Mouse (Mus musculus) liver, embryonic 12.5 days (tissue): ENCODE results near the gene Adssl1. TPM values are rescaled to one million over a fixed set of nuclear protein-coding genes. Genes with fewer than 3 reads are reported as not detected.

Source experiments
- ATAC-seq: fragments of 200-750 bp; cut with Nextera tagmentation; 2 replicates; pipeline ENCODE4 v1.8.0; 2017; ENCODE audit warnings: moderate number of reproducible peaks, mild to moderate bottlenecking, moderate library complexity
- H3K27ac ChIP-seq: fragments of 300-500 bp; sonication (generic); 2 replicates; pipeline ENCODE4 v1.5.1; 2016; ENCODE audit warnings: mild to moderate bottlenecking
- H3K27me3 ChIP-seq: fragments of 300-500 bp; sonication (generic); replicated peaks from 2 replicates; pipeline ENCODE4 v1.6.1; 2016; ENCODE audit warnings: mild to moderate bottlenecking, moderate library complexity
- H3K36me3 ChIP-seq: fragments of 300-500 bp; sonication (generic); 2 replicates; pipeline ENCODE4 v1.6.1; 2016; ENCODE audit warnings: mild to moderate bottlenecking, moderate library complexity
- H3K4me1 ChIP-seq: fragments of 300-500 bp; sonication (generic); 2 replicates; pipeline ENCODE4 v1.6.1; 2016
- H3K4me2 ChIP-seq: fragments of 300-500 bp; sonication (generic); 2 replicates; pipeline ENCODE4 v1.6.1; 2016; ENCODE audit warnings: mild to moderate bottlenecking, moderate library complexity
- H3K4me3 ChIP-seq: fragments of 300-500 bp; sonication (generic); 2 replicates; pipeline ENCODE4 v1.5.1; 2016; ENCODE audit warnings: mild to moderate bottlenecking, moderate library complexity
- H3K9ac ChIP-seq: fragments of 300-500 bp; sonication (generic); 2 replicates; pipeline ENCODE4 v1.6.1; 2016; ENCODE audit warnings: mild to moderate bottlenecking, moderate library complexity
- H3K9me3 ChIP-seq: fragments of 300-500 bp; sonication (generic); replicated peaks from 2 replicates; pipeline ENCODE4 v1.6.1; 2016; ENCODE audit warnings: mild to moderate bottlenecking, moderate library complexity
- WGBS: fragments of 180-500 bp; shearing (Covaris S2); methylation state at CpG from one replicate; pipeline ENCODE4 v1.1.7; 2016; ENCODE audit not compliant: insufficient replicate concordance; 5-methylcytosine and 5-hydroxymethylcytosine counted together
- polyA plus RNA-seq: library from polyadenylated mRNA; unstranded; fragments of >200 nt; fragmentation: Nextera tagmentation; extraction: Ambion mirVana; gene quantifications from 2 replicates; pipeline ENCODE4 v1.2.1, GENCODE M21; 2016

The Adssl1 gene
- polyA plus RNA-seq, 1 experiment from 2014 or later, result 5.6 TPM

DNA sequence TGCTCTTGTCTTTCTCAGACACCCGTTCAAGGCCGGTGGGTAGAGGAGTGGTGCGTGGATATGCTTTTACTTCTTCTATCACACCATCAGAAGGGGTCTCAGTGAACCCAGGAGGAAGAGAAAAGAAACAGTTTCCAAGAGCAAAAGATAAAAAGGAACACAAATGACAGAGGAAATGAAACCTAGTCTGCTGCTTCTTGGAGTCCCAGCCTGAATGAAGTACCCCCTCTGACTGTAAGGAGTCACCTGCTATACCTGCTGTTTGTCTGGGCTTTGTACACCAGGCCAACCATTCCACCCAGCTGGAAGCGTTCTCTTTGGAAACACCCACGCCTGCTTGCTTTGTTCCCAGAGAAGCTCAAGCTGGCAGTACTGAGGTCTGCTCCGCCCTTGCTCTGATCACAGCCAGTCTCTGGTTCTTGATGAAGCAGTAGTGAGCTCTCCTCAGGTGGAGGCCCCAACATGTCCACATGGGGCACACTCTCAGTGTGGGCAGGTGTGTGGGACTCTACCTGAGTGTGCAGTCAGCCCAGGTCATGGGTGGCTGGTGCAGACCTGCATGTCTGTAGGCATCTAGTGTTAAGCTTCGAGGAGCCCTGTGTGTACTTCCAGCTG is 33.8 kb upstream of the Adssl1 start:
- H3K36me3 ChIP-seq, result no peaks in the 10 kb centered on the region
- WGBS, result 63% methylated on average over 7 of the region's 7 CpGs
- H3K9me3 ChIP-seq, result no peaks in the 10 kb centered on the region
- H3K27ac ChIP-seq, result peak overlapping the region; percentile 59
- peaks cover 45% of the 10 kb centered on the region for H3K27me3 ChIP-seq
- no peak overlapping the region for H3K9ac ChIP-seq
- H3K4me1 ChIP-seq, result peaks cover 55% of the 10 kb centered on the region
- no peak overlapping the region for H3K4me2 ChIP-seq
- ATAC-seq, result no peak
- H3K4me3 ChIP-seq, result no peak overlapping the region

DNA sequence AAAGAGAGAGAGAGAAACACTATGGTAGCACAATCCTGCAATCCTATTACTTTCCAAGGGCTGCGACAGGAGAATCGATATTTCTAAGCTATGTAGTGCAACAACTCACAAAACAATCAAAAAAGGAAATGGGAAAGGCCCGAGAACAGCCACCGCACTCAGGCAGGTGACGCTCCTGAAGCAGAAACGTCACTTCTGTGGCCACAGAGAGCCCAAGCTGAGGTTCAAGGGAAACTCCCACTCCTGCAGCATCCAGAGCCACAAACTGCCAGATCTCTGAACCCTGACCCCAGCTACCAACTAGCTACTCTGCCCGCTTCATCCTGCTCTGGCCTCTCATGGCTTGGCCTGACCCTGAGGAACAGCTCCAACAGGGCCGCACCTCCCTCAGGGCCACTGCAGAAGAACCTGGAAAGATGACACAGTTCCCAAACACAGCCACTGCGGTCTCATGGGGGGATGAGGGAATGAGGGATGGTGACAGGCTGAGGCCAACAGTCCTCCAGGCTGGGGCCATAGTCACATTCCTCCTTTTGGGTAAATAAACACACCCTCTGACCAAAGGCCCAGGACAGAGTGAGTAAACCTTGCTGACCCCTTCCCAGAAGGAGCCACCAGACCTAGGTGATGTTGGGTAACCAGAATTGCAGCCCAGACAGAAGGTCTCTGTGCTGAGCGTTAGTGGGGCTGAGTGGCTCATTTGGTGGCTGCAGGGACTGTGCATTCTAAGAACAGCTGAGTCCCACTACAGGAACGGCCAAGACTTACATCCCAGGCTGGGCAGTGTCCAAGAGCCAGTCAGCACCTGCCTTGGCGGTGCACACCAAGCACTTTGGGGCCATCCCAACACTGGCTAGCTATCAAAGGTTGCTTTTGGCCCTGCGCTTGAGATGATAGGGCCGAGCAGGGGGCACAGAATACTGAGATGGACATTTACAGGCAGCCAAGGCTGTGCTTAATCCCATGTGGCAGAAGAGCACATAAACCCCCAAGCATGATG is 32.4 kb upstream of the Adssl1 start:
- peaks cover 45% of the 10 kb centered on the region for H3K27me3 ChIP-seq
- peak overlapping the region; percentile 79 for H3K4me2 ChIP-seq
- H3K27ac ChIP-seq, result peak overlapping the region; percentile 69
- WGBS, result 63% methylated on average over 14 of the region's 14 CpGs
- peak; percentile 40 for ATAC-seq
- no peaks in the 10 kb centered on the region for H3K36me3 ChIP-seq
- H3K9ac ChIP-seq, result no peak overlapping the region
- H3K4me1 ChIP-seq, result peaks cover 53% of the 10 kb centered on the region
- no peaks in the 10 kb centered on the region for H3K9me3 ChIP-seq
- H3K4me3 ChIP-seq, result no peak overlapping the region

DNA sequence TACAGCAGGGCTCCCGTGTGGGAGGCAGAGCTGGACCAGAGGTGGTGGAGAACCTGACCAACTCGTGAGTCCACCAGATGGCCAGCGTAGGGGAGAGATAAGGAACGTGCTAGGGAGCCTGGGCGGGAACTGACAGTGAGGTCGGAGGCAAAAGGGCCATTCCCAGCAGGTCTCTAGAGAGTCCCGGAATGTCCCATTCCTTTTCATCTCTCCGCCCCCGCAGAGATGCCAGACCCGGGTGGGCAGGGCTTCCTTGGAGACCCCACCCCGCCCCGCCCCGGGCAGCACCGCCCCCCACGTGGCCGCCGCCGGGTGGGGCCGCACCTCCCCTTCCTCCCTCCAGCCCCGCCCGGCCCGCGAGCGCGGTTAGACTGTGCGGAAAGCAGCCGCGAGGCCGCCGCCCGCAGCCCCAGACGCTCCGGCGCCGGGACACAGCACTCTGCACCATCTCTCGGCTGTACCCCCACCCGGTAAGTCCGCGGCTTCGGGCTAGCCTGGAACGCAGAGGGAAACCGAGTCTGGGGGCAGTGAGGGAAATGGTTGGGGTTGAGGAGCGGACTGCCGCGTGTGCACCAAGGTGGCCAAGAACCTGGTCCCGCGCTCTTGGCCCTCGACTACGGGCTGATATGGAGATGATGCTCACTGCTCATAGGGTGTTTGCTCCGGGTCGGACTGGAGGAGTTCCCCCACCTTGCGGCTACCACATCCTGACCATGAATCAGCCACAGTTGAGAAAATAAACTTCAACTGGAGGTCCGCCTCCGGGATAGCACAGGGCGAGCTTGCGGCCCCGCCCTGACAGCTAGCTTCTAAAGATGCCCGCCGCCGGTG is 31.2 kb upstream of the Adssl1 start, which contains the start of gene Inf2:
TSS of gene Inf2 (plus strand) at position 359 of the 831 bp plus-strand sequence.
- H3K4me3 ChIP-seq, result peak within 1 kb of the TSS; percentile 59
- peaks cover 66% of the 10 kb centered on the region for H3K4me1 ChIP-seq
- peak; percentile 84 for ATAC-seq
- H3K27me3 ChIP-seq, result peaks cover 43% of the 10 kb centered on the region
- WGBS, result 1% methylated on average over 57 of the region's 60 CpGs
- H3K9me3 ChIP-seq, result no peaks in the 10 kb centered on the region
- peak within 1 kb of the TSS; percentile 79 for H3K4me2 ChIP-seq
- H3K9ac ChIP-seq, result peak within 1 kb of the TSS; percentile 60
- no peaks in the 10 kb centered on the region for H3K36me3 ChIP-seq
- peak within 1 kb of the TSS; percentile 69 for H3K27ac ChIP-seq

- peak overlapping the region; percentile 59 for H3K4me3 ChIP-seq
- 37% methylated on average over 8 of the region's 8 CpGs for WGBS
- ATAC-seq, result no peak
- H3K4me1 ChIP-seq, result peaks cover 76% of the 10 kb centered on the region
- H3K9ac ChIP-seq, result peak overlapping the region; percentile 60; the same call in 1 of the 2 replicates
- H3K36me3 ChIP-seq, result no peaks in the 10 kb centered on the region
- peaks cover 43% of the 10 kb centered on the region for H3K27me3 ChIP-seq
- no peak overlapping the region for H3K27ac ChIP-seq
- H3K4me2 ChIP-seq, result peak overlapping the region; percentile 79
- no peaks in the 10 kb centered on the region for H3K9me3 ChIP-seq
Measured at GRCm38 (mm10) chr12:112589491-112590191, 30.2 kb upstream of the Adssl1 start.

- Histone ChIP-seq H3K4me3 (no peak overlapping the region), H3K36me3 (no peaks in the 10 kb centered on the region), H3K4me2 (no peak overlapping the region; the same call in 1 of the 2 replicates), H3K4me1 (peaks cover 83% of the 10 kb centered on the region), H3K27me3 (peaks cover 39% of the 10 kb centered on the region), H3K9ac (no peak overlapping the region), H3K27ac (no peak overlapping the region), H3K9me3 (no peaks in the 10 kb centered on the region)
- 76% methylated on average over 8 of the region's 8 CpGs for WGBS
- ATAC-seq, result no peak
Measured at GRCm38 (mm10) chr12:112590566-112591239, 29.1 kb upstream of the Adssl1 start.

GRCm38 (mm10) chr12:112591240-112591639 is 28.6 kb upstream of the Adssl1 start:
- Histone ChIP-seq H3K4me2 (no peak overlapping the region), H3K27me3 (peaks cover 36% of the 10 kb centered on the region), H3K4me1 (peaks cover 83% of the 10 kb centered on the region), H3K9ac (no peak overlapping the region), H3K4me3 (no peak overlapping the region), H3K9me3 (no peaks in the 10 kb centered on the region), H3K27ac (no peak overlapping the region), H3K36me3 (no peaks in the 10 kb centered on the region)
- WGBS, result 66% methylated on average over 5 of the region's 5 CpGs
- ATAC-seq, result no peak

GRCm38 (mm10) chr12:112591730-112592129 is 28.1 kb upstream of the Adssl1 start:
- WGBS, result 57% methylated on average over 3 of the region's 3 CpGs
- H3K4me1 ChIP-seq, result peaks cover 83% of the 10 kb centered on the region

DNA sequence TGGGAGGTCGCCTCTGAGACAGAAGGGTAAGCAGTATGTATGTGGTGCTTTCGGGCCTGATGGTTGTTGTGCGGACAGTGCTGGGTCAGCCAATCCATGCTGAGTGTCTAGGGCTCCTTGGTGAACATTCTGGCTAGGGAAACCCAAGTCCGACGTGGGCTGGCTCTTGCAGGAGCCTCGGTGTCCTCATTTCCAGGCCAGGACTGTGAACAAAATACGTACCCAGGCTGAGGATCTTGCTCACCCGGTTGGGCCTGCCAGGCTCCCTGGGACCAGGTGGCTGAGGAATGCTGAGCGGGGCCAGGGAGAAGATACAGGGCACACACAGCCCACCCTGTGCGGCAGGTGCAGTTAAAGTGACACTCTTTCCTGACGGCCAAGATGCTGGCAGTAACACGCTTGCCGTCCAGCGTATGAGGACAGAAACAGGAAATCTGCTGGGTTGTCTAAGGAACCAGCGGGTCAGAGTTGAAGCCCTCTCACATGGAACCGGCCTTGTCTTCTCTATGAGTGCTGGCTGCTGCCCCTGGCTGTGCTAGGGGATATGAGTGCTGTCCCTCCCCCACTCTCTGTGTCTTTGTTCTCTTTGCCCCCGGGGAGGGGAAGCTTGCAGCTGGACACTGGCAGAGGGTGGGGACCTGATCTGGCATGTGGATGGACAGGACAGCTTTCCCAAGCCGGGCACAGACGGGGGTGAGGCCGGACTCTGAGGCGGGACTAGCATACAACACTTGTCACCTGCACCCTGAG is 26.7 kb upstream of the Adssl1 start:
- ATAC-seq, result no peak
- no peak overlapping the region for H3K4me3 ChIP-seq
- H3K36me3 ChIP-seq, result no peaks in the 10 kb centered on the region
- peaks cover 79% of the 10 kb centered on the region for H3K4me1 ChIP-seq
- H3K9me3 ChIP-seq, result no peaks in the 10 kb centered on the region
- H3K9ac ChIP-seq, result no peak overlapping the region
- H3K27ac ChIP-seq, result 0 out of 2 replicates have a peak overlapping the region, but pooled peaks have one; percentile 27
- no peak overlapping the region for H3K4me2 ChIP-seq
- 63% methylated on average over 21 of the region's 21 CpGs for WGBS
- H3K27me3 ChIP-seq, result peaks cover 21% of the 10 kb centered on the region

More at GRCm38 (mm10) chr12:112591730-112592129, 28.1 kb upstream of the Adssl1 start:
- no peaks in the 10 kb centered on the region for H3K36me3 ChIP-seq
- H3K4me3 ChIP-seq, result no peak overlapping the region
- no peak overlapping the region for H3K4me2 ChIP-seq
- no peak overlapping the region for H3K27ac ChIP-seq
- no peak overlapping the region for H3K9ac ChIP-seq
- no peaks in the 10 kb centered on the region for H3K9me3 ChIP-seq
- peaks cover 31% of the 10 kb centered on the region for H3K27me3 ChIP-seq
- ATAC-seq, result no peak

DNA sequence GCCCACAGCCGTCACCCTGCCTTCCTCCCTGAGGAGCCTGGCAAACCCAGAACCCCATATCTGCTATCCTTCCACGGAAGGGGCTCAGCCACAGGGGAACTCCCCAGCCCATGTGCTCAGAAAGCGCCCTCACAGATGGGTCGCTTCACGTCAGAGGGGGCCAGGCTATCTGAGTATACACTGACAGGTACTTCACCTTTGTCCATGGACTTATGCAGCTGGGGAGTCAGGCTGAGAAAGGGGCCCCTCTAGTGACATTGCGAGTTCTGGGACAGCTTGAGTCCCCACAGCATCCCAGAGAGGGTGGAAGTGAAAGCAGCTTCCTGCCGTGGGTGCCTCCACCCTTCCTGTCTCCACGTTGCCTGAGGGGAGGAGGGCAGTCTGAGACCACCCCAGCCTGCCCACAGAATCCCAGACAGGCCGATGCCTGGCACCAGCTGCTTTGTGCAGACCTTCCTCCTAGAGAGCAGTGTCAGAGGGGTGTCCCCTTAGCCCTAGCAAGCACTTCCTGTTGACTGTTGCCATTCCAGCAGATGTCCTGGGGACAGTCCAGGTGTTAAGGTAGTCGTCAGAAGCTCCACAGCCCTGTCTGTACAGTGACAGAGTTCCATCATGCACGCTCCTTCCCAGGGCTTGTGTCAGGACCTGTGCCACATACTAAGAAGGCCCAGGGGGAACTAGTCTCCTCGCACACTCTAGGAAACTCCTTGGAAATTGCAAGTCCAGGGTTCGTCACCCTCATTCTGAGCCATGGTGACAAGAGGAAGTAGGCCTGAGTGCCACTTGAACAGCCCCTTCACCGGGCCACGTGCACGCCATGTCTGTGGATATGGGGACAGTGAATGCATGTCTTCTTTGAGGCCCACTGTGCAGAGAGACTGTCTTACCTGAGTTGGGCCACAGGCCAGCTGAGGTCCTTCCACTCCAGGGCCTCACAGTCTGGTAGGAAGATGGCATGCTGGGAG is 25.6 kb upstream of the Adssl1 start:
- Histone ChIP-seq H3K27ac (0 out of 2 replicates have a peak overlapping the region, but pooled peaks have one; percentile 4), H3K27me3 (peaks cover 10% of the 10 kb centered on the region), H3K9ac (0 out of 2 replicates have a peak overlapping the region, but pooled peaks have one; percentile 4), H3K36me3 (no peaks in the 10 kb centered on the region), H3K9me3 (no peaks in the 10 kb centered on the region), H3K4me3 (no peak overlapping the region), H3K4me1 (peaks cover 79% of the 10 kb centered on the region), H3K4me2 (0 out of 2 replicates have a peak overlapping the region, but pooled peaks have one; percentile 2)
- no peak for ATAC-seq
- WGBS, result 41% methylated on average over 16 of the region's 16 CpGs
